Mouse (Mus musculus) thymus, adult 2 months (tissue): ENCODE results near the gene Celf2. TPM values are rescaled to one million over a fixed set of nuclear protein-coding genes. Genes with fewer than 3 reads are reported as not detected.

Source experiments
- DNase-seq: peaks from one replicate; pipeline ENCODE4 v3.0.0; 2021
- H3K27ac ChIP-seq: fragments of 200-500 bp; 2 replicates; pipeline ENCODE4 v1.5.1; 2012; ENCODE audit warnings: low read length, control low read depth; ENCODE audit not compliant: control insufficient read depth, insufficient read depth
- H3K27me3 ChIP-seq: fragments of 200-500 bp; 2 replicates; pipeline ENCODE4 v1.6.1; 2012; ENCODE audit warnings: mild to moderate bottlenecking, low read length, moderate library complexity, mixed read lengths; ENCODE audit not compliant: control insufficient read depth, insufficient read depth
- H3K36me3 ChIP-seq: fragments of 200-500 bp; 2 replicates; pipeline ENCODE4 v1.6.1; 2012; ENCODE audit warnings: mild to moderate bottlenecking, low read length, moderate library complexity; ENCODE audit not compliant: control insufficient read depth, insufficient read depth
- H3K4me1 ChIP-seq: fragments of 200-500 bp; replicated peaks from 2 replicates; pipeline ENCODE4 v1.6.1; 2012; ENCODE audit warnings: low read length; ENCODE audit not compliant: control insufficient read depth, insufficient read depth
- H3K4me3 ChIP-seq: fragments of 200-500 bp; 2 replicates; pipeline ENCODE4 v1.5.1; 2012; ENCODE audit warnings: mild to moderate bottlenecking, low read length, control low read depth, moderate library complexity; ENCODE audit not compliant: control insufficient read depth, insufficient read depth
- CTCF ChIP-seq: fragments of 200-500 bp; IDR thresholded peaks from 2 replicates; pipeline ENCODE4 v1.5.1; 2012; ENCODE audit warnings: mild to moderate bottlenecking, control low read depth, low read length, moderate library complexity, borderline replicate concordance; ENCODE audit not compliant: control insufficient read depth, poor library complexity, insufficient read depth; ENCODE audit errors: extremely low read depth
- POLR2A ChIP-seq: fragments of 200-500 bp; IDR thresholded peaks from 2 replicates; pipeline ENCODE4 v1.6.1; 2012; ENCODE audit warnings: mild to moderate bottlenecking, low read length, control low read depth, moderate library complexity; ENCODE audit not compliant: control insufficient read depth, poor library complexity, insufficient read depth; ENCODE audit errors: extremely low read depth
- WGBS: fragments of 180-500 bp; shearing (Covaris S2); methylation state at CpG from one replicate; pipeline ENCODE4 v1.1.7; 2018; 5-methylcytosine and 5-hydroxymethylcytosine counted together
- polyA plus RNA-seq: library from polyadenylated mRNA; depleted of rRNA; stranded (reverse); fragments of >200 nt; gene quantifications from 2 replicates; pipeline ENCODE4 v1.2.3, GENCODE M21; 2012

Gene Celf2
- polyA plus RNA-seq, 1 experiment: 214 TPM

GRCm38 (mm10) chr2:6689689-6690088 is 819.7 kb downstream of the Celf2 start:
- Histone ChIP-seq H3K4me3 (no peak overlapping the region), H3K36me3 (peaks cover 7% of the 10 kb centered on the region), H3K27me3 (no peaks in the 10 kb centered on the region), H3K27ac (no peak overlapping the region), H3K4me1 (peaks cover 13% of the 10 kb centered on the region)
- TF ChIP-seq POLR2A (no peak), CTCF (no peak)
- WGBS: 46% methylated on average over 2 of the region's 2 CpGs
- DNase-seq: no peak

DNA sequence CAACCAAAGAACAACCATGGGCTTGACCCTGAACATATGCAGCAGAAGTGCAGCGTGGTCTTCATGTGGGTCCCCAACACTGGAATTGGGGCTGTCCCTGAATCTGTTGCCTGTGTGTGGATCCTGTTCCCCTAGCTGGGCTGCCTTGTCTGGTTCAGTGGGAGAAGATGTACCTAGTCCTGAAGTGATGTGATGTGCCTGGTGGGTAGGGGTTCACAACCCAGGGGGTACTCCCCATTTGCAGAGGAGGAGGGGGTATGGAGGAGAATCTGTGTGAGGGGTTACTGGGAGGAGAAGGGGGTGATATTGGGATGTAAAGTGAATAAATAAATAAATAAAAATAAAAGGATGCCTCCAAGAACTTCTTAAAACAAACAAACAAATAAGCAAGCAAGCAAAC is 831.1 kb downstream of the Celf2 start:
- no peak for DNase-seq
- no peaks in the 10 kb centered on the region; the same call in none of the 2 replicates for H3K4me1 ChIP-seq
- no peak for TF ChIP-seq POLR2A
- TF ChIP-seq CTCF: no peak
- no peak overlapping the region for H3K27ac ChIP-seq
- no peak overlapping the region for H3K4me3 ChIP-seq
- 97% methylated on average over 1 of the region's 1 CpGs for WGBS
- H3K36me3 ChIP-seq: no peaks in the 10 kb centered on the region; the same call in 1 of the 2 replicates
- H3K27me3 ChIP-seq: no peaks in the 10 kb centered on the region

- Histone ChIP-seq H3K27me3 (no peaks in the 10 kb centered on the region), H3K36me3 (no peaks in the 10 kb centered on the region; the same call in 1 of the 2 replicates), H3K4me1 (no peaks in the 10 kb centered on the region; the same call in none of the 2 replicates), H3K27ac (no peak overlapping the region), H3K4me3 (no peak overlapping the region)
- TF ChIP-seq POLR2A: no peak
- no peak for TF ChIP-seq CTCF
- no peak for DNase-seq
These were observed 831.9 kb downstream of the Celf2 start for GRCm38 (mm10) chr2:6677457-6677856.

- no peaks in the 10 kb centered on the region for H3K27me3 ChIP-seq
- TF ChIP-seq CTCF (no peak), POLR2A (no peak)
- WGBS: 46% methylated on average over 3 of the region's 3 CpGs
- H3K27ac ChIP-seq: no peak overlapping the region
- no peaks in the 10 kb centered on the region; the same call in 1 of the 2 replicates for H3K36me3 ChIP-seq
- H3K4me1 ChIP-seq: no peaks in the 10 kb centered on the region; the same call in none of the 2 replicates
- H3K4me3 ChIP-seq: no peak overlapping the region
- DNase-seq: no peak
These were observed 835.0 kb downstream of the Celf2 start for GRCm38 (mm10) chr2:6674401-6674800.

GRCm38 (mm10) chr2:6673418-6673817 is 835.9 kb downstream of the Celf2 start:
- TF ChIP-seq CTCF (no peak), POLR2A (no peak)
- Histone ChIP-seq H3K27ac (peak overlapping the region; percentile 15; the same call in 1 of the 2 replicates), H3K4me3 (no peak overlapping the region), H3K4me1 (no peaks in the 10 kb centered on the region; the same call in none of the 2 replicates), H3K36me3 (no peaks in the 10 kb centered on the region; the same call in 1 of the 2 replicates), H3K27me3 (no peaks in the 10 kb centered on the region)
- no peak for DNase-seq
- 92% methylated on average over 3 of the region's 3 CpGs for WGBS

GRCm38 (mm10) chr2:6667611-6668010 is 841.8 kb downstream of the Celf2 start:
- no peaks in the 10 kb centered on the region for H3K27me3 ChIP-seq
- WGBS: 60% methylated on average over 4 of the region's 4 CpGs
- H3K4me3 ChIP-seq: no peak overlapping the region
- TF ChIP-seq POLR2A: no peak
- no peak for TF ChIP-seq CTCF
- H3K4me1 ChIP-seq: no peaks in the 10 kb centered on the region
- H3K36me3 ChIP-seq: peaks cover 26% of the 10 kb centered on the region; the same call in 1 of the 2 replicates
- no peak overlapping the region for H3K27ac ChIP-seq
- no peak for DNase-seq

DNA sequence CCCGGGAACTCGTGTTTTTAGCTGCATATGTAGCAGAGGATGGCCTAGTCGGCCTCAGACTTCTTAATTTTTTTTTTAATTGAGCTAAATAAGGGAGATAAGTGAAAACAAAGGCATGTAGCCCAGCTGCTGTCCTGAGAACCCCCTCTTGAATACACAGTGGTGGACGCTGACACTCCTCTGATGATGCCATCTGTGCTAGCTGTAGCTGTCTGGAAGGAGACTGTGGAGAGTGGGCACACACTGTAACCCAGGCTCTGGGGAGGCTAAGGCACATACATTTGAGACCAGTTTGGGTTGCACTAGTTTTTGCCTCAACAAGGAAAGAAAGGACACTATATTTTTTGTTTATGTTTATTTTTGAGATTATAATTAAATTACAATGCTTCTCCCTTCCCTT is 849.5 kb downstream of the Celf2 start:
- DNase-seq: no peak
- TF ChIP-seq POLR2A: no peak
- no peak for TF ChIP-seq CTCF
- Histone ChIP-seq H3K27me3 (no peaks in the 10 kb centered on the region), H3K4me1 (no peaks in the 10 kb centered on the region), H3K36me3 (peaks cover 16% of the 10 kb centered on the region), H3K27ac (no peak overlapping the region), H3K4me3 (no peak overlapping the region)
- WGBS: 97% methylated on average over 4 of the region's 4 CpGs
